Mouse (Mus musculus): Measurements from ENCODE around the gene Cfap99. TPM values are rescaled to one million over a fixed set of nuclear protein-coding genes. Genes with fewer than 3 reads are reported as not detected.

Cfap99 gene
- polyA plus RNA-seq, 1 experiment = 0.42 TPM

DNA sequence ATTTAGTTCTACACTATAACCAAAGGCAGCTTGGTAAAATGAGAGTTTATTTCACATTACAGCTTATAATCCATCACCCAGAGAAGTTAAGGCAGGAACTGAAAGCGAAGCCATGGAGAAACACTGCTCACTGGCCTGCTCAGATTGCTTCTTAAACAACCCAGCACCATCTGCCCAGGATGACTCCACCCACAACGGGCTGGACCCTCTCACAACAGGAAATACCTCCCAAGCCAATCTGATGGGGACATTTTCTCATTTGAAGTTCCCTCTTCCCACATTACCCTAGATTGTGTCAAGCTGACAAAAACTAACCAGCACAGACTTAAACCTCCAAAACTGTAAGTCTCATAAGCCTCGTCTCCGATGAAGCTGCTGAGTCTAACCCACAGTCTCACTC lies 10.3 kb upstream of the Cfap99 start:
- DNase-seq (ENCODE audit: low read depth) = no peak

DNA sequence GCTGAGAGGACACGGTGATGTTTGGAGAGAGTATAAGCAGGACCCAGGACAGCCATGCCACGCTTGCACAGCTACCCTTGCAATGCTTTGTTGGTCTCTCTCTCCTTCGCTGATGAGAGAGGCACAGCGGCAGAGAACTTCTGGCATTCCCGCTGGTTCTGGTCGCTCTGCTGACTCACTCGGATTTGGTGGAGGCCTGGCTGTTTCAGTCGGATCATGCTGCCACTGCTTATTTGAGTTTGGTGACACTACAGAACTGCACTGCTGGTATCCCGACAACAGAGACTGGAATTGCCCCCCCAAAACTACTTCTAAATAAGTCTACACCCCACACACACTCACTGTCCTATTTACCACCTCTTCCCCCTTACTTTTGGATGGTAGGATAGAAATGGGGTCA lies 9.2 kb upstream of the Cfap99 start:
- DNase-seq (ENCODE audit: low read depth) = no peak

- no peak for DNase-seq (ENCODE audit: low read depth)
These were observed 7.4 kb upstream of the Cfap99 start for GRCm38 (mm10) chr5:34280976-34281375.

DNA sequence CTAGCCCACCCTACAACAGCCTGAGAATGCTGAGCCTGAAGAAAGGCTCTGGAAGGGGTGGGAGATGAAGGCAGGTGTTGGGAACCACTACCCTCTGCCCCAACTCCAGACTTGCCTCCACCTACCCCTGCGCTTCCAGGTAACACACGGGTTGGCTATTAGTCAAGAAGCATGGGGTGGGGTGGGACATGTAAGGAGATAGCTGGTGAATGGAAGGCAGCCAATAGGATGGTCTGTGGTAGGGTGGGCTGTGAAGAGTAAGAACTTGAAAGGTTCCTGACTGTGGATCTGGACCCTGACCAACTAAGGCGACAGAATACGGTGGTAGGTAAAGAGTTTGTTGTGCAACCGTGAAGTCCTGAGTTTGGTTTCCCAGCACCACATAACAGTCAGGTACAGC lies 5.0 kb upstream of the Cfap99 start:
- DNase-seq (ENCODE audit: low read depth) = no peak

- DNase-seq (ENCODE audit: low read depth) = no peak
These were observed 4.1 kb upstream of the Cfap99 start for GRCm38 (mm10) chr5:34284156-34284750.

GRCm38 (mm10) chr5:34285285-34285684 lies 3.1 kb upstream of the Cfap99 start:
- no peak for DNase-seq (ENCODE audit: low read depth)

- DNase-seq (ENCODE audit: low read depth) = no peak
These were observed 1.9 kb upstream of the Cfap99 start for GRCm38 (mm10) chr5:34286516-34286915.

DNA sequence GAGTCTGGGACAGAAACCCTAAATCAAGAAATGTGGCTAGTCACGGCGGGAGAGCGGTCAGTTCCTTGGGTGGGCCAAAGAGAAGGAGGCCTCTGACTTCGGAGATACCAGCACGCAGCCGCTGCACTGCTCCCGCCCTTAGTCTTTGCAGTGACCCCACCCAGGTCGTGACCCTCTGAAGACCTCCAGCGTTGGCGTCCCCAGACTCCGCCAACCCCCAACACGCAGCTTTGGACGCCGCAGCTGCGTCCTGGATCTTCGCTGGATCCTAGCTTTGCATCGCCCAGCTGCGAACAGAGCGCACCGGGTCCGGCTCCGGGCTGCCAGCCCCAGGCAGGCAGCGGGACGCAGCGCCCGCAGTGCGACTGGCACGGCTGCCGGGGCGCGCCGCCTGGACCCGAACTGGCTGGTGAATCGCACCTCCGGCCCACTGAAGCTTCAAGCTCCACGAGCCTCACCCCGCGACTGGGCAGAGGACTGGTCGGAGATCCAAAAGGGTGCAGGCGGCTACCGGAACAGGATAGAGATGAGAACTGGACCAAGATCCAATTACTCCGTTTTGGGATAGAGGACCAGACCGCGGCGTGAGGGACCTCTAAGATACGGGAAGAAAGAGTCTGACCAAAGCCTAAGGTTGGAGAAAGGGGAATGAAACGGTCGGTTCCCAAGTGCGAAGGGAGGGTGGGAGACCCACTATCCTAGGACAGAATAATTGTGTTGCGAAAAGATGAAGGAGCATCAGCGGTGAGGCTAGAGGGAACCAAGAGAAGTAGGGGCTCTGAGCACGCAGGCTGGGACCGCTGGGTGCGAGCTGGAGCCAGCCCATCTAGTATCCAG lies 1.2 kb upstream of the Cfap99 start:
- no peak for DNase-seq (ENCODE audit: low read depth)

GRCm38 (mm10) chr5:34287838-34288145 lies 608 bp upstream of the Cfap99 start:
- no peak for DNase-seq (ENCODE audit: low read depth)

DNA sequence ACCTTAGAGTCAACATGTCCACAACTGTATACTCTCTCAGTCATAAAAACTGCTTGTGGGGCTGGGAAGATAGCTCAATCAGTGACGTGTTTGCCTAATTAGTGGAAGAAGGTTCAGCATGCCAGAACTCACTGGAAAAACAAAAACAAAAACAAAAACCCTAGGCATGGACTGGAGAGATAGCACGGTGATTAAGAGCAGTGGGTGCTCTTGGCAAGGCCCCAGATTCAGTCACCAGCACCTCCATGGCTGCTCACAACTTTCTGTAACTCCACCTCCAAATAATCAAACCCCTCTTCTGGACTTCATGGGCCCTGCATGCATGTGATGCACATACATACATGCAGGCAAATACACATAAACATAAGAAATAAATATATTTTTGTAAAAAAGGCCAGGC lies 886 bp downstream of the Cfap99 start:
- DNase-seq (ENCODE audit: low read depth) = no peak

GRCm38 (mm10) chr5:34293363-34293762 lies 5.0 kb downstream of the Cfap99 start:
- no peak for DNase-seq (ENCODE audit: low read depth)

DNA sequence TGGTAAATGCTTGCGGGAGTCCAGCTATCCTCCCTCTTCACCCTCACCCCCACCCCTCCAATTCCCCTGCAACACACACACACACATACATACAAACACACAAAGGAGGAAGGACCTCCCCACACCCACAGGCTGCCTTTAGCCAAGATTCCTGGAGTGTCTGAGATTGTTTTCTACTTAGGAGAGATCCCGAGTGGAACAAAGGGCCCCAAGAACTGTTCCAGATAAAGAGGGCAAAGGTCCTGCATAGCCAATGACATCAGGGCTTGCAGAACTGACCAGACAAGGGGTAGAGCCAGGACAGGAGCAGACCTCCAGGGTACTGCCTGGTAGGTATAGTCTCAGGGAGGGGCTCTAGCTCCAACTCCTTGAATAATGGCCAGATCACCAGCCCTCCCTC lies 6.3 kb downstream of the Cfap99 start:
- DNase-seq (ENCODE audit: low read depth) = no peak

GRCm38 (mm10) chr5:34295141-34295540 lies 6.7 kb downstream of the Cfap99 start:
- no peak for DNase-seq (ENCODE audit: low read depth)

GRCm38 (mm10) chr5:34298061-34298460 lies 9.7 kb downstream of the Cfap99 start:
- no peak for DNase-seq (ENCODE audit: low read depth)

DNA sequence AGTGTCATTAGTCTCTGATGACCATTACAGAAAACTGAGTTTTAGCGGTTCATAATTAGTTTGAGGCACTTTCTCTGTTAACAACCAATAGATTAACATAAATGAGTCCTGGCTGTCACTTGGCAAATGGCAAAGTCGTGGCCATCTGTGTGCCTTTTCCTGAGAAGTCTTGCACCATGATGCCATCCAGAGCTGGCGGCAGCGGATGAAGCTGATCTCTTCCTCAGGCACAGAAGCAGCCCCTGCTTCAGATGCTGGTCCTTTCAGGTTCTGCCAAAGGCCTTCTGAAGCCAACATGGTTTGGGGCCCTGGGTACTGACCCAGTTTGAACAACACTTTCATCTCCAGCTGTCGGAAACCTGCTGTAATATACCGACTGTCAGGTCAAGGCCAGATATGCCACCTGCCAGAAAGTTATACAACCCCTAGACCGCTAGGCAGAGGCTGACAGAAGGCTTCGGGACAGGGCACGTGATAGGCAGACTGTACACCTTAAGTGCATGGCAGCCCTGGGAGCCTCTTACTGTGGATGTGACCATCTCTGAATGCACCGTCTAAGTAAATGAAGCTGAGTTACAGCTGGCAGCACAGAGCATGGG lies 10.6 kb downstream of the Cfap99 start:
- no peak for DNase-seq (ENCODE audit: low read depth)

- no peak for DNase-seq (ENCODE audit: low read depth)
These were observed 14.0 kb downstream of the Cfap99 start for GRCm38 (mm10) chr5:34302377-34302776.

DNA sequence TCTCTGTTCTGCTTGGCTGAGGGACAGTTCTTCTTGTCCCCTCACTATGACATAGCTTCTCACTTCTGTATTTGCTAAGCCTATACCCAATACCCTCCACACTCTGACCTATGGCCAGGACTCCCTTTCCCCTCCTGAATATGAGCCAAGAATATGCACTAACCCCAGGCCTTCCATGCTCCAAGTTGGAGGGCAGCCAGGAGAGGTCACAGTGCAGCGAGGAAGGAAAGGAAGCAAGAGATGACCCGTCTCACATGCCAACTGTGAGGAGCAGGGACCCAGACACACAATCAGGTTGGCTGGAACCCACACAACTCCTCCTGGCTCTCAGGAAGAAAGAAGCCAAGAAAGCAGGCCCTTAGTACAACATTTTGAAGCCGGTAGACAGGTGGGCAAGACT lies 20.6 kb downstream of the Cfap99 start:
- DNase-seq (ENCODE audit: low read depth) = no peak

GRCm38 (mm10) chr5:34319491-34320034 lies 31.2 kb downstream of the Cfap99 start:
- no peak for DNase-seq (ENCODE audit: low read depth)

DNA sequence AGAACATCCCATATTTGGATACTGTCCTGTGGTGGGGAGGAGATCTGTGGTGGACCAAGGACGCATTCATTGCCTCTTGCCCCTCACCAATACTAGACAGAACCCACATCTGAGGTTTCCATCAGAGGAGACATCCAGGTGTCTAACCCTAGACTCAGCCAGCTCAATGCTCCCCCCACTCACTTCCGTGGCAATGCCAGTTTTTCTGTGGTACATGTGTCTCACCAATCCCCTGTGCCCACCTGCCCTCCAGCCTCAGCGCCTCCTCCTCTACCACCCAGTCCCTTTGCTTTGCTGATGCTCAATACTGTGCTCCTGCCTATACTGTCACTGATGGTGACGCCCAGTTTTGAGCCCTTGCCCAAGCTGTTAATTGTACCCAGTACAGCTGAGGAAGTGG lies 32.8 kb downstream of the Cfap99 start:
- no peak for DNase-seq (ENCODE audit: low read depth)

- no peak for DNase-seq (ENCODE audit: low read depth)
These were observed 36.9 kb downstream of the Cfap99 start for GRCm38 (mm10) chr5:34325286-34325685.

- no peak for DNase-seq (ENCODE audit: low read depth)
These were observed 37.9 kb downstream of the Cfap99 start for GRCm38 (mm10) chr5:34326249-34326691.

DNA sequence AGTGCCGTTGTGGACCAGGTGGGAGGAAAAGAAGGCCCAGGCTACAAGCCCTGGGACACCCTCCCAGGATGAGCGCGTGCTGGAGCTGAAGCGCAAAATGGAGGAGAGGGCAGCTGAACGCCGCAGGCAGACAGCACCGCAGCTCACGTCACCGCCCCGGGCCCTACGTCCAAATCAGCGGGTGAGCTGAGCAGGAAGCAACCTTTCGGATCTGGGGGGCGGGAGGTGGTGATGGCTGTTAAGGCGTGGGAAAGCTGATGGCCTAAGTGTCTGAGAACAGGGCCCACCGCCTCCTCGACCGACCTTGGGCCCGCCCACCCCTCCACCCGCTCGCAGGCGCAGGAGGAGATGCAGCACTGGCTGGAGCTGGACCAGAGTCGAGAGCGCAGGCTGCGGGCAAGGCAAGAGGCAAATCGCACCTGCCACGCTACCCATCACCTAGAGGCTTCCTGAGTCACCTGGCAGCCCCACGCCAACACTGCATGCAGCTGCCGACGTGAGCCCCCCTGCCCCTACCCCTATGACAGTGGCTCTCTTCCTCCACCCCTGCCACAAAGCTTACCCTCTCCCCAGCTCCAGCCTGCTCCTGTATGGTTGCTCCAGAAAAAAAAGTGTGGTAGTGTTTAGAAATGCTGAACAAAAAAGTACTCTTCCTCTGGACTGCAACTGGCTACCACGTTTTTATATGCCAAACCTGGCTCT lies 38.6 kb downstream of the Cfap99 start:
- no peak for DNase-seq (ENCODE audit: low read depth)

Data from gonadal fat pad, adult 2 months (tissue).